Mouse (Mus musculus): ENCODE measurements at regions not wholly inside any gene's neighbourhood (a gene's known extent, or its start where the extent isn't known, plus 50 kb on each side); places are given as distances from the start of the nearest gene placed in this dataset.
A peak's percentile ranks its signal among the peaks of the same experiment; 100 is the strongest.

- Histone ChIP-seq H3K36me3 (no peaks in the 10 kb centered on the region), H3K4me1 (peaks cover 5% of the 10 kb centered on the region; the same call in 1 of the 2 replicates), H3K4me3 (no peak overlapping the region), H3K27me3 (no peaks in the 10 kb centered on the region), H3K9me3 (no peaks in the 10 kb centered on the region), H3K4me2 (replicated peaks) (no peak overlapping the region), H3K27ac (replicated peaks) (no peak overlapping the region), H3K9ac (replicated peaks) (no peak overlapping the region)
- no peak for ATAC-seq (ENCODE audit: low FRiP score, low read depth)
- WGBS: 43% methylated on average over 4 of the region's 4 CpGs
These were observed 56.9 kb upstream of the Sox2 start for GRCm38 (mm10) chr3:34593279-34593678.

GRCm38 (mm10) chr3:34577896-34578530 lies 72.2 kb upstream of the Sox2 start:
- Histone ChIP-seq H3K4me3 (no peak overlapping the region), H3K36me3 (no peaks in the 10 kb centered on the region), H3K9me3 (no peaks in the 10 kb centered on the region), H3K27me3 (0 out of 2 replicates have a peak, but pooled peaks cover 9% of the 10 kb centered on the region), H3K4me2 (replicated peaks) (no peak overlapping the region), H3K27ac (replicated peaks) (no peak overlapping the region), H3K4me1 (peaks cover 41% of the 10 kb centered on the region), H3K9ac (replicated peaks) (no peak overlapping the region)
- ATAC-seq (ENCODE audit: low FRiP score, low read depth): no peak
- WGBS: 50% methylated on average over 8 of the region's 8 CpGs

GRCm38 (mm10) chr3:34577115-34577514 lies 73.1 kb upstream of the Sox2 start:
- 59% methylated on average over 6 of the region's 6 CpGs for WGBS
- no peaks in the 10 kb centered on the region for H3K36me3 ChIP-seq
- no peak overlapping the region for H3K4me2 ChIP-seq (replicated peaks)
- no peak overlapping the region for H3K9ac ChIP-seq (replicated peaks)
- 0 out of 2 replicates have a peak overlapping the region, but pooled peaks have one; percentile 16 for H3K27ac ChIP-seq (replicated peaks)
- H3K4me1 ChIP-seq: peaks cover 47% of the 10 kb centered on the region
- no peaks in the 10 kb centered on the region for H3K9me3 ChIP-seq
- H3K27me3 ChIP-seq: 0 out of 2 replicates have a peak, but pooled peaks cover 9% of the 10 kb centered on the region
- no peak for ATAC-seq (ENCODE audit: low FRiP score, low read depth)
- no peak overlapping the region for H3K4me3 ChIP-seq

GRCm38 (mm10) chr3:34576159-34576558 lies 74.0 kb upstream of the Sox2 start:
- peaks cover 55% of the 10 kb centered on the region for H3K4me1 ChIP-seq

GRCm38 (mm10) chr3:34574711-34575350 lies 75.4 kb upstream of the Sox2 start:
- no peak overlapping the region for H3K9ac ChIP-seq (replicated peaks)
- H3K27me3 ChIP-seq: 0 out of 2 replicates have a peak, but pooled peaks cover 9% of the 10 kb centered on the region
- no peaks in the 10 kb centered on the region for H3K9me3 ChIP-seq
- H3K4me3 ChIP-seq: no peak overlapping the region
- ATAC-seq (ENCODE audit: low FRiP score, low read depth): no peak; the same call in 1 of the 2 replicates
- no peak overlapping the region for H3K27ac ChIP-seq (replicated peaks)
- no peak overlapping the region for H3K4me2 ChIP-seq (replicated peaks)
- 45% methylated on average over 9 of the region's 9 CpGs for WGBS
- H3K36me3 ChIP-seq: no peaks in the 10 kb centered on the region
- peaks cover 55% of the 10 kb centered on the region for H3K4me1 ChIP-seq

More at GRCm38 (mm10) chr3:34576159-34576558, 74.0 kb upstream of the Sox2 start:
- Histone ChIP-seq H3K9me3 (no peaks in the 10 kb centered on the region), H3K27ac (replicated peaks) (0 out of 2 replicates have a peak overlapping the region, but pooled peaks have one; percentile 2), H3K36me3 (no peaks in the 10 kb centered on the region), H3K9ac (replicated peaks) (no peak overlapping the region), H3K4me3 (no peak overlapping the region), H3K4me2 (replicated peaks) (no peak overlapping the region), H3K27me3 (0 out of 2 replicates have a peak, but pooled peaks cover 9% of the 10 kb centered on the region)
- no peak for ATAC-seq (ENCODE audit: low FRiP score, low read depth)
- 32% methylated on average over 11 of the region's 11 CpGs for WGBS

GRCm38 (mm10) chr3:34573312-34573711 lies 76.9 kb upstream of the Sox2 start:
- WGBS: 91% methylated on average over 7 of the region's 7 CpGs
- Histone ChIP-seq H3K27me3 (0 out of 2 replicates have a peak, but pooled peaks cover 9% of the 10 kb centered on the region), H3K9me3 (no peaks in the 10 kb centered on the region), H3K36me3 (no peaks in the 10 kb centered on the region), H3K4me2 (replicated peaks) (no peak overlapping the region), H3K27ac (replicated peaks) (no peak overlapping the region), H3K4me1 (peaks cover 57% of the 10 kb centered on the region), H3K4me3 (no peak overlapping the region), H3K9ac (replicated peaks) (no peak overlapping the region)
- ATAC-seq (ENCODE audit: low FRiP score, low read depth): no peak

- H3K27ac ChIP-seq (replicated peaks): 0 out of 2 replicates have a peak overlapping the region, but pooled peaks have one; percentile 0
- no peak for ATAC-seq (ENCODE audit: low FRiP score, low read depth)
- H3K9me3 ChIP-seq: no peaks in the 10 kb centered on the region
- no peak overlapping the region for H3K4me2 ChIP-seq (replicated peaks)
- H3K9ac ChIP-seq (replicated peaks): no peak overlapping the region
- no peak overlapping the region for H3K4me3 ChIP-seq
- peaks cover 63% of the 10 kb centered on the region for H3K4me1 ChIP-seq
- WGBS: 85% methylated on average over 6 of the region's 6 CpGs
- H3K27me3 ChIP-seq: 0 out of 2 replicates have a peak, but pooled peaks cover 9% of the 10 kb centered on the region
- H3K36me3 ChIP-seq: no peaks in the 10 kb centered on the region
These were observed 78.1 kb upstream of the Sox2 start for GRCm38 (mm10) chr3:34572081-34572480.

- no peak for ATAC-seq (ENCODE audit: low FRiP score, low read depth)
- 46% methylated on average over 9 of the region's 9 CpGs for WGBS
- H3K27me3 ChIP-seq: 0 out of 2 replicates have a peak, but pooled peaks cover 9% of the 10 kb centered on the region
- H3K9me3 ChIP-seq: no peaks in the 10 kb centered on the region
- peaks cover 63% of the 10 kb centered on the region for H3K4me1 ChIP-seq
- no peaks in the 10 kb centered on the region for H3K36me3 ChIP-seq
- no peak overlapping the region for H3K9ac ChIP-seq (replicated peaks)
- 0 out of 2 replicates have a peak overlapping the region, but pooled peaks have one; percentile 0 for H3K27ac ChIP-seq (replicated peaks)
- no peak overlapping the region for H3K4me3 ChIP-seq
- no peak overlapping the region for H3K4me2 ChIP-seq (replicated peaks)
These were observed 78.6 kb upstream of the Sox2 start for GRCm38 (mm10) chr3:34571630-34572029.

- Histone ChIP-seq H3K9me3 (no peaks in the 10 kb centered on the region), H3K4me2 (replicated peaks) (no peak overlapping the region), H3K27ac (replicated peaks) (no peak overlapping the region), H3K4me1 (peaks cover 65% of the 10 kb centered on the region), H3K9ac (replicated peaks) (no peak overlapping the region), H3K36me3 (no peaks in the 10 kb centered on the region), H3K4me3 (no peak overlapping the region), H3K27me3 (0 out of 2 replicates have a peak, but pooled peaks cover 7% of the 10 kb centered on the region)
- no peak for ATAC-seq (ENCODE audit: low FRiP score, low read depth)
- WGBS: 82% methylated on average over 10 of the region's 10 CpGs
These were observed 80.2 kb upstream of the Sox2 start for GRCm38 (mm10) chr3:34569998-34570397.

- H3K27ac ChIP-seq (replicated peaks): no peak overlapping the region
- H3K27me3 ChIP-seq: 0 out of 2 replicates have a peak, but pooled peaks cover 4% of the 10 kb centered on the region
- no peaks in the 10 kb centered on the region for H3K36me3 ChIP-seq
- H3K4me1 ChIP-seq: peaks cover 52% of the 10 kb centered on the region
- peak; percentile 59; the same call in 1 of the 2 replicates for ATAC-seq (ENCODE audit: low FRiP score, low read depth)
- no peaks in the 10 kb centered on the region for H3K9me3 ChIP-seq
- H3K4me2 ChIP-seq (replicated peaks): no peak overlapping the region
- H3K9ac ChIP-seq (replicated peaks): no peak overlapping the region
- WGBS: 21% methylated on average over 6 of the region's 6 CpGs
- H3K4me3 ChIP-seq: no peak overlapping the region
These were observed 82.0 kb upstream of the Sox2 start for GRCm38 (mm10) chr3:34568086-34568650.

- Histone ChIP-seq H3K36me3 (no peaks in the 10 kb centered on the region), H3K27me3 (0 out of 2 replicates have a peak, but pooled peaks cover 3% of the 10 kb centered on the region), H3K4me1 (peaks cover 55% of the 10 kb centered on the region), H3K4me3 (no peak overlapping the region), H3K9ac (replicated peaks) (no peak overlapping the region), H3K27ac (replicated peaks) (no peak overlapping the region), H3K9me3 (no peaks in the 10 kb centered on the region), H3K4me2 (replicated peaks) (no peak overlapping the region)
- no peak for ATAC-seq (ENCODE audit: low FRiP score, low read depth)
- WGBS: 35% methylated on average over 4 of the region's 4 CpGs
These were observed 84.8 kb upstream of the Sox2 start for GRCm38 (mm10) chr3:34565386-34565785.

GRCm38 (mm10) chr3:34562893-34563292 lies 87.3 kb upstream of the Sox2 start:
- peak overlapping the region; percentile 36 for H3K4me2 ChIP-seq (replicated peaks)
- WGBS: 18% methylated on average over 8 of the region's 8 CpGs
- H3K27me3 ChIP-seq: 0 out of 2 replicates have a peak, but pooled peaks cover 3% of the 10 kb centered on the region
- peaks cover 68% of the 10 kb centered on the region for H3K4me1 ChIP-seq
- no peak for ATAC-seq (ENCODE audit: low FRiP score, low read depth)
- no peaks in the 10 kb centered on the region for H3K36me3 ChIP-seq
- no peak overlapping the region for H3K9ac ChIP-seq (replicated peaks)
- no peaks in the 10 kb centered on the region for H3K9me3 ChIP-seq
- H3K4me3 ChIP-seq: peak overlapping the region; percentile 18; the same call in 1 of the 2 replicates
- H3K27ac ChIP-seq (replicated peaks): no peak overlapping the region
